ENCODE assay signal across 25 mouse cellular contexts in the genomic region with DNA sequence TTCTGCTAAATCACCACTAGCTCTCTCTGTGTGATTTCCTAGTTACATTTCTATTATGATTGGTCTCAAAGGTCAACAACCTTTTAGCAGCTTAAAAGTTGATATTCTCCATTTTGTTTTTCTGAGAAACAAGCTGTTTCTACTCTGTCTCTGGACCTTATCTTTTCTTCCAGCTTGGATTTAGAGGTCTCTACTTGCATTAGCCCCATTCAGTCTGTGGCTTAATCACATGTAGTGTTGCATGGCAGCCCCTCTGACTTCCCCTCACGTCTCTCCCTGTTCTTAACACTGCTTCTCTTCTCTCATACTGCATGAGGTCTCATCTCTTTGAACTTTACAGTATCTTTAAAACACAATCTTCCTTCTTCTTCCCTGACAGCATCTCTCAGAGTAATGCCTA. TPM values are rescaled to one million over a fixed set of nuclear protein-coding genes. Genes with fewer than 3 reads are reported as not detected.
DNase-seq lines count a peak whose midpoint lies in the region; ATAC-seq and TF ChIP-seq lines count a peak whose summit lies in the region.
"Had no signal": no experiment of that assay in that cellular context is flagged by ENCODE, and none has a peak within 500 bp of the region (broad histone marks: within the 10 kb centered on the region; RNA-seq: fewer than 3 reads in every experiment).

No protein-coding gene starts in this region.

- no peak for TF ChIP-seq RAD21 in MEL (IDR thresholded peaks at IDR 0.05; ENCODE audit: low read depth, low read length)

- no peak overlapping the region for H3K27ac ChIP-seq in MEL (ENCODE audit: control insufficient read depth, low read depth, low read length)
- H3K27ac ChIP-seq in hindbrain, embryonic 12.5 days = no peak overlapping the region
- H3K27ac ChIP-seq: embryonic facial prominence, embryonic 10.5 days; embryonic facial prominence, embryonic 13.5 days; forebrain, embryonic 12.5 days; forebrain, embryonic 15.5 days; hindbrain, embryonic 13.5 days; intestine, embryonic 15.5 days had no signal

- no peaks in the 10 kb centered on the region for H3K9me3 ChIP-seq in G1E (replicated peaks)
- no peaks in the 10 kb centered on the region for H3K9me3 ChIP-seq in MEL (replicated peaks; ENCODE audit: insufficient read depth, low read length)
- no peaks in the 10 kb centered on the region for H3K9me3 ChIP-seq in hindbrain, embryonic 12.5 days (replicated peaks)
- H3K9me3 ChIP-seq: embryonic facial prominence, embryonic 10.5 days; embryonic facial prominence, embryonic 13.5 days; forebrain, embryonic 12.5 days; forebrain, embryonic 15.5 days; hindbrain, embryonic 13.5 days; intestine, embryonic 15.5 days had no signal

- TF ChIP-seq CTCF in G1E (IDR thresholded peaks at IDR 0.05; ENCODE audit: low read depth, low read length) (no peak), MEL (IDR thresholded peaks at IDR 0.05 in 2 of 3, conservative IDR thresholded peaks at IDR 0.05 in 1 of 3; ENCODE audit: control insufficient read depth in 1 of 3, insufficient read depth in 1 of 3, low read depth in 2 of 3, low read length in 3 of 3, poor library complexity in 1 of 3, severe bottlenecking in 1 of 3) (no peak)

- H3K4me1 ChIP-seq in G1E (ENCODE audit: insufficient read depth, low read depth, low read length) = peaks cover 23% of the 10 kb centered on the region
- H3K4me1 ChIP-seq in MEL (ENCODE audit: control insufficient read depth in 1 of 2, insufficient read depth in 2 of 2, low read length in 2 of 2) = no peaks in the 10 kb centered on the region
- no peaks in the 10 kb centered on the region for H3K4me1 ChIP-seq in hindbrain, embryonic 12.5 days
- H3K4me1 ChIP-seq: embryonic facial prominence, embryonic 10.5 days; embryonic facial prominence, embryonic 13.5 days; forebrain, embryonic 12.5 days; forebrain, embryonic 15.5 days; hindbrain, embryonic 13.5 days; intestine, embryonic 15.5 days had no signal

- no peak for TF ChIP-seq EP300 in MEL (IDR thresholded peaks at IDR 0.05; ENCODE audit: low read depth in 1 of 2, low read length in 2 of 2)

- ATAC-seq in G1E (ENCODE audit: extremely low read depth, insufficient number of reproducible peaks, low FRiP score, poor library complexity, severe bottlenecking) = peak; percentile 40
- ATAC-seq in hindbrain, embryonic 12.5 days (ENCODE audit: low FRiP score) = no peak
- ATAC-seq: CD4-positive, CD25-positive, alpha-beta regulatory T cell, adult 4 months; forebrain, embryonic 15.5 days; hindbrain, embryonic 16.5 days; intestine, embryonic 15.5 days had no signal

- WGBS in hindbrain, embryonic 12.5 days = 74% methylated on average over 1 of the region's 1 CpGs

- TF ChIP-seq POLR2A in MEL (IDR thresholded peaks at IDR 0.05; ENCODE audit: control insufficient read depth in 1 of 2, insufficient read depth in 1 of 2, low read depth in 1 of 2, low read length in 2 of 2, poor library complexity in 1 of 2) = no peak

- H3K4me2 ChIP-seq in hindbrain, embryonic 12.5 days (replicated peaks) = no peak overlapping the region
- H3K4me2 ChIP-seq: embryonic facial prominence, embryonic 13.5 days; forebrain, embryonic 12.5 days; forebrain, embryonic 15.5 days; heart, embryonic 11.5 days; hindbrain, embryonic 13.5 days; intestine, embryonic 15.5 days had no signal

- H3K27me3 ChIP-seq in G1E (ENCODE audit: insufficient read depth, low read length) = no peaks in the 10 kb centered on the region
- H3K27me3 ChIP-seq in MEL (ENCODE audit: control insufficient read depth in 1 of 2, insufficient read depth in 2 of 2, low read length in 2 of 2) = no peaks in the 10 kb centered on the region
- H3K27me3 ChIP-seq in hindbrain, embryonic 12.5 days = no peaks in the 10 kb centered on the region
- H3K27me3 ChIP-seq: embryonic facial prominence, embryonic 13.5 days; forebrain, embryonic 15.5 days; hindbrain, embryonic 13.5 days; intestine, embryonic 15.5 days had no signal

- DNase-seq in G1E (ENCODE audit: low spot score) (peak; percentile 16), MEL (ENCODE audit: low read depth, low spot score) (peak; percentile 25)
- peak; percentile 12 for DNase-seq in c-Kit-positive CD71-positive TER-119-positive erythroid progenitor cells, embryonic 14.5 days (ENCODE audit: low spot score)
- DNase-seq in adrenal gland, postnatal 14 days = no peak
- DNase-seq in adrenal gland, adult (ENCODE audit: inconsistent age in 2 of 2, low spot score in 1 of 2) = no peak
- DNase-seq: adrenal gland, adult 8-10 months; adrenal gland, postnatal 36 days; cerebellum, adult 11-12 months; cerebellum, adult 8-10 months; cerebellum, postnatal 14 days; embryo, embryonic 11 days; gastrocnemius, postnatal 14 days; heart, adult 11 months; kidney, adult 11 months had no signal

- no peaks in the 10 kb centered on the region for H3K79me2 ChIP-seq in MEL (ENCODE audit: control insufficient read depth, insufficient read depth, low read length, poor library complexity)

- no peaks in the 10 kb centered on the region for H3K36me3 ChIP-seq in G1E (replicated peaks)
- H3K36me3 ChIP-seq in MEL (ENCODE audit: control insufficient read depth in 1 of 2, insufficient read depth in 2 of 2, low read length in 2 of 2) = no peaks in the 10 kb centered on the region
- H3K36me3 ChIP-seq in hindbrain, embryonic 12.5 days = no peaks in the 10 kb centered on the region
- H3K36me3 ChIP-seq: embryonic facial prominence, embryonic 10.5 days; embryonic facial prominence, embryonic 13.5 days; forebrain, embryonic 12.5 days; forebrain, embryonic 15.5 days; hindbrain, embryonic 13.5 days; intestine, embryonic 15.5 days had no signal

- H3K4me3 ChIP-seq in G1E (ENCODE audit: low read depth, low read length) = no peak overlapping the region
- no peak overlapping the region for H3K4me3 ChIP-seq in MEL (ENCODE audit: control insufficient read depth in 1 of 2, insufficient read depth in 1 of 2, low read depth in 2 of 2, low read length in 2 of 2)
- H3K4me3 ChIP-seq in hindbrain, embryonic 12.5 days = no peak overlapping the region
- H3K4me3 ChIP-seq: embryonic facial prominence, embryonic 10.5 days; embryonic facial prominence, embryonic 13.5 days; erythroblast, embryonic 14.5 days; forebrain, embryonic 12.5 days; forebrain, embryonic 15.5 days; hindbrain, embryonic 13.5 days; intestine, embryonic 15.5 days had no signal

- H3K9ac ChIP-seq in MEL (ENCODE audit: control insufficient read depth, low read depth, low read length, poor library complexity, severe bottlenecking) = no peak overlapping the region
- H3K9ac ChIP-seq in hindbrain, embryonic 12.5 days = no peak overlapping the region
- H3K9ac ChIP-seq: embryonic facial prominence, embryonic 13.5 days; forebrain, embryonic 12.5 days; forebrain, embryonic 15.5 days; hindbrain, embryonic 13.5 days; intestine, embryonic 15.5 days had no signal

TF ChIP-seq in MEL, 35 proteins besides CTCF, POLR2A, EP300 and RAD21:
- TF ChIP-seq TAL1 (IDR thresholded peaks at IDR 0.05; ENCODE audit: low read length) = peak; percentile 38; the same call in 1 of the 2 replicates
- TF ChIP-seq POLR2AphosphoS5 (IDR thresholded peaks at IDR 0.05; ENCODE audit: borderline replicate concordance, low read depth, low read length) = no peak
- no peak for TF ChIP-seq RCOR1 (IDR thresholded peaks at IDR 0.05; ENCODE audit: low read depth, low read length)

RNA-seq across cellular contexts. Expression of gene Plekhm3, which starts 50.4 kb away (rescaled TPM):
- 25.8 and 33.5 TPM in 2 replicates for total RNA-seq in G1E (2014; fragmentation: Nextera tagmentation)
- total RNA-seq in G1E (2017) = 5.6 and 8.0 TPM in 2 replicates
- 2.9 and 3.0 TPM in 2 replicates for polyA plus RNA-seq in G1E (2012)
- total RNA-seq in MEL (2012; rRNA removed) = 1.7 and 1.8 TPM in 2 replicates
- 1 to 10 TPM in 1 of 2 experiments, not detected in 1; 2.0 TPM for polyA plus RNA-seq in MEL (2012; ENCODE audit: insufficient read depth in 1 of 2, insufficient read length in 2 of 2, low read depth in 1 of 2, low replicate concordance in 2 of 2, missing spikeins in 1 of 2)
- 11.8 and 13.4 TPM in 2 replicates for polyA plus RNA-seq in hindbrain, embryonic 12.5 days (2016; fragmentation: Nextera tagmentation; extraction: Ambion mirVana)
- total RNA-seq in adrenal gland, postnatal 14 days (2021) = 19.2 and 20.4 TPM in 2 replicates

Comparison
In these comparisons a context has a peak if more than half of its experiments do, and no peak if none do; other contexts are left out.
1. DNase-seq: peak in G1E (single experiment), MEL (single experiment) and c-Kit-positive CD71-positive TER-119-positive erythroid progenitor cells, embryonic 14.5 days (single experiment); none in adrenal gland, postnatal 14 days (single experiment) and adrenal gland, adult (0 of 2).